Mouse (Mus musculus) gastrocnemius, postnatal 36 days (tissue): ENCODE measurements around the gene Brwd1. TPM values are rescaled to one million over a fixed set of nuclear protein-coding genes. Genes with fewer than 3 reads are reported as not detected.
"Not testable (repeated sequence)": the region's sequence is repeated elsewhere in the genome, so short reads cannot be mapped to it uniquely, and the experiment has no call there.

Experiments used
- DNase-seq, 2 experiments: peaks; one replicate each; pipeline ENCODE4 v3.0.0; 2022
- intact Hi-C: fragments of 180-260 bp; cut with DNase I; formaldehyde crosslinking; loops from one replicate; pipeline ENCODE4 v1.15.1; 2025
- long read RNA-seq, 2 experiments: library from polyadenylated mRNA; stranded (forward); transcript quantifications; one replicate each; pipeline ENCODE4 v2.0.0; 2021
- total RNA-seq, 2 experiments: library from RNA; stranded (reverse); gene quantifications; 2 replicates each; pipeline ENCODE4 v1.2.3; 2021

The Brwd1 gene
- total RNA-seq = 10 to 100 TPM; 51.2 to 56.2 TPM
- long read RNA-seq, experiment 1, partial matches to known transcripts = 1 of 8 reads
- long read RNA-seq, experiment 1, other reads (novel, unspliced or antisense) = 4 of 8 reads
- long read RNA-seq, experiment 2, transcript Brwd1-203 (5 exons, 2,382 nt) = major isoform, 12 of 15 reads
- long read RNA-seq, experiment 2, partial matches to known transcripts = 0 of 15 reads
- long read RNA-seq, experiment 2, other reads (novel, unspliced or antisense) = 3 of 15 reads

GRCm38 (mm10) chr16:96082301-96083178, at the start of gene Brwd1:
TSS of gene Brwd1 (minus strand) at chr16:96082526.
- intact Hi-C loops = loop anchor here (5.0 kb wide), 1 partner anchor 45 kb away; the partner anchor contains the start of gene Hmgn1
- DNase-seq = peak; percentile 83 to 89

GRCm38 (mm10) chr16:96128466-96128865, 46.1 kb upstream of the Brwd1 start:
- intact Hi-C loops = loop anchor here (5.0 kb wide), 1 partner anchor 46 kb away; the partner anchor contains the start of gene Brwd1
- no peak for DNase-seq

- peak; percentile 88 to 96 for DNase-seq
- intact Hi-C loops = loop anchor here (5.0 kb wide), 1 partner anchor 46 kb away; the partner anchor contains the start of gene Brwd1
Observed at GRCm38 (mm10) chr16:96127657-96128344, 45.5 kb upstream of the Brwd1 start, which contains the start of gene Hmgn1. TSS of gene Hmgn1 (minus strand) at chr16:96127729.

GRCm38 (mm10) chr16:96127288-96127656, 44.9 kb upstream of the Brwd1 start:
- DNase-seq = no peak
- intact Hi-C loops = loop anchor here (5.0 kb wide), 1 partner anchor 45 kb away; the partner anchor contains the start of gene Brwd1

- DNase-seq = no peak
- intact Hi-C loops = loop anchor here (5.0 kb wide), 1 partner anchor 44 kb away; the partner anchor contains the start of gene Brwd1
Observed at GRCm38 (mm10) chr16:96126684-96127171, 44.4 kb upstream of the Brwd1 start.

- no peak for DNase-seq
- intact Hi-C loops = no loop called here
Observed at GRCm38 (mm10) chr16:96120022-96120623, 37.8 kb upstream of the Brwd1 start.

- DNase-seq = no peak
Observed at GRCm38 (mm10) chr16:96114729-96115128, 32.4 kb upstream of the Brwd1 start.

GRCm38 (mm10) chr16:96112769-96113168, 30.4 kb upstream of the Brwd1 start:
- intact Hi-C loops = no loop called here
- DNase-seq = no peak

More at GRCm38 (mm10) chr16:96114729-96115128, 32.4 kb upstream of the Brwd1 start:
- intact Hi-C loops = no loop called here

GRCm38 (mm10) chr16:96110655-96111345, 28.5 kb upstream of the Brwd1 start:
- intact Hi-C loops = no loop called here
- DNase-seq = no peak

- intact Hi-C loops = no loop called here
- DNase-seq = no peak
Observed at GRCm38 (mm10) chr16:96109673-96110072, 27.3 kb upstream of the Brwd1 start.

- intact Hi-C loops = no loop called here
- no peak for DNase-seq
Observed at GRCm38 (mm10) chr16:96103036-96103435, 20.7 kb upstream of the Brwd1 start.

- intact Hi-C loops = not testable (repeated sequence)
Observed at GRCm38 (mm10) chr16:96097811-96098210, 15.5 kb upstream of the Brwd1 start.

GRCm38 (mm10) chr16:96095966-96096365, 13.6 kb upstream of the Brwd1 start:
- DNase-seq = no peak
- intact Hi-C loops = no loop called here

More at GRCm38 (mm10) chr16:96097811-96098210, 15.5 kb upstream of the Brwd1 start:
- not testable (repeated sequence) for DNase-seq

GRCm38 (mm10) chr16:96091515-96092504, 9.5 kb upstream of the Brwd1 start:
- DNase-seq = no peak

GRCm38 (mm10) chr16:96088120-96088519, 5.8 kb upstream of the Brwd1 start:
- intact Hi-C loops = loop anchor here (5.0 kb wide), 1 partner anchor 54 kb away; no protein-coding TSS in a partner anchor
- no peak for DNase-seq

More at GRCm38 (mm10) chr16:96091515-96092504, 9.5 kb upstream of the Brwd1 start:
- intact Hi-C loops = no loop called here

- DNase-seq = no peak
- intact Hi-C loops = loop anchor here (5.0 kb wide), 1 partner anchor 55 kb away; no protein-coding TSS in a partner anchor
Observed at GRCm38 (mm10) chr16:96087436-96087835, 5.1 kb upstream of the Brwd1 start.

- intact Hi-C loops = loop anchor here (5.0 kb wide), 1 partner anchor 55 kb away; no protein-coding TSS in a partner anchor
- no peak for DNase-seq
Observed at GRCm38 (mm10) chr16:96087001-96087400, 4.7 kb upstream of the Brwd1 start.

GRCm38 (mm10) chr16:96085597-96085996, 3.3 kb upstream of the Brwd1 start:
- DNase-seq = no peak
- intact Hi-C loops = loop anchor here (5.0 kb wide), 1 partner anchor 57 kb away; no protein-coding TSS in a partner anchor
